In genomic region chr17:12300896-12301706, GRCm38 (mm10) we compare ENCODE assay signal across 8 mouse cellular contexts. TPM values are rescaled to one million over a fixed set of nuclear protein-coding genes. Genes with fewer than 3 reads are reported as not detected.
DNase-seq lines count a peak whose midpoint lies in the region; ATAC-seq and TF ChIP-seq lines count a peak whose summit lies in the region.

No protein-coding gene starts in this region.

- peaks cover 9% of the 10 kb centered on the region for H3K4me1 ChIP-seq in heart, adult 2 months (ENCODE audit: control insufficient read depth, insufficient read depth, low read length)
- peaks cover 49% of the 10 kb centered on the region for H3K4me1 ChIP-seq in heart, embryonic 10.5 days
- H3K4me1 ChIP-seq in kidney, embryonic 16.5 days (ENCODE audit: insufficient read depth, low read length) = peaks cover 15% of the 10 kb centered on the region
- peaks cover 41% of the 10 kb centered on the region for H3K4me1 ChIP-seq in stomach, embryonic 16.5 days (ENCODE audit: control insufficient read depth, insufficient read depth, low read length)

- no peak for TF ChIP-seq POLR2A in heart, adult 2 months (IDR thresholded peaks at IDR 0.05; ENCODE audit: insufficient read depth, low read depth, low read length)

- H3K4me2 ChIP-seq in kidney, embryonic 16.5 days (replicated peaks; ENCODE audit: low read depth, low read length) = no peak overlapping the region
- H3K4me2 ChIP-seq in stomach, embryonic 16.5 days (ENCODE audit: low read depth, low read length) = no peak overlapping the region; the same call in 1 of the 2 replicates

- peak; percentile 97 for ATAC-seq in activated CD4-positive, CD25-positive, alpha-beta regulatory T cell, adult 4 months
- peak; percentile 69 for ATAC-seq in kidney, embryonic 16.5 days (ENCODE audit: low FRiP score, low TSS enrichment)
- peak; percentile 74; the same call in 1 of the 2 replicates for ATAC-seq in megakaryocyte, adult 5-6 weeks (ENCODE audit: poor library complexity, severe bottlenecking)
- peak; percentile 74; the same call in 1 of the 2 replicates for ATAC-seq in stomach, embryonic 16.5 days (ENCODE audit: insufficient read depth, low FRiP score)

- TF ChIP-seq CTCF in heart, adult 2 months (IDR thresholded peaks at IDR 0.05) = peak; percentile 84

- no peaks in the 10 kb centered on the region for H3K9me3 ChIP-seq in heart, embryonic 10.5 days
- H3K9me3 ChIP-seq in kidney, embryonic 16.5 days (ENCODE audit: low read length) = no peaks in the 10 kb centered on the region
- no peaks in the 10 kb centered on the region for H3K9me3 ChIP-seq in stomach, embryonic 16.5 days (replicated peaks; ENCODE audit: control insufficient read depth, low read length)

- 48% methylated on average over 3 of the region's 3 CpGs for WGBS in heart, adult 2 months
- WGBS in heart, embryonic 10.5 days = 50% methylated on average over 3 of the region's 3 CpGs
- 36% methylated on average over 3 of the region's 3 CpGs for WGBS in kidney, embryonic 16.5 days
- WGBS in stomach, embryonic 16.5 days = 42% methylated on average over 3 of the region's 3 CpGs

- intact Hi-C loops in heart, adult 2 months (cut with DNase I) = loop anchor here (2.0 to 5.0 kb wide), 2 partner anchors 34 to 68 kb away; no protein-coding TSS in a partner anchor
- intact Hi-C loops in heart, postnatal 36 days (cut with DNase I) = loop anchor here (1.0 kb wide), 1 partner anchor 66 kb away; no protein-coding TSS in a partner anchor

- no peak overlapping the region for H3K4me3 ChIP-seq in heart, adult 2 months
- no peak overlapping the region for H3K4me3 ChIP-seq in heart, embryonic 10.5 days
- H3K4me3 ChIP-seq in kidney, embryonic 16.5 days (ENCODE audit: low read length) = no peak overlapping the region
- H3K4me3 ChIP-seq in stomach, embryonic 16.5 days (replicated peaks; ENCODE audit: low read length) = no peak overlapping the region

- H3K9ac ChIP-seq in heart, adult 2 months (ENCODE audit: low read depth, low read length) = no peak overlapping the region
- no peak overlapping the region for H3K9ac ChIP-seq in kidney, embryonic 16.5 days (replicated peaks; ENCODE audit: low read length)
- no peak overlapping the region for H3K9ac ChIP-seq in stomach, embryonic 16.5 days (ENCODE audit: low read length)

- H3K27me3 ChIP-seq in heart, adult 2 months (ENCODE audit: control insufficient read depth, insufficient read depth, low read length) = no peaks in the 10 kb centered on the region
- H3K27me3 ChIP-seq in heart, embryonic 10.5 days (ENCODE audit: insufficient read depth, poor library complexity, severe bottlenecking) = no peaks in the 10 kb centered on the region
- H3K27me3 ChIP-seq in kidney, embryonic 16.5 days (ENCODE audit: insufficient read depth, low read length) = no peaks in the 10 kb centered on the region
- no peaks in the 10 kb centered on the region for H3K27me3 ChIP-seq in stomach, embryonic 16.5 days (ENCODE audit: control insufficient read depth, insufficient read depth, low read length)

- peak; percentile 47 to 61 for DNase-seq in heart, adult 2 months
- DNase-seq in heart, postnatal 36 days = no peak
- no peak for DNase-seq in heart, embryonic 10.5 days (ENCODE audit: low spot score)
- DNase-seq in gastrocnemius, postnatal 25 days = no peak

- no peak overlapping the region for H3K27ac ChIP-seq in heart, adult 2 months
- H3K27ac ChIP-seq in heart, embryonic 10.5 days = 0 out of 2 replicates have a peak overlapping the region, but pooled peaks have one; percentile 10
- no peak overlapping the region for H3K27ac ChIP-seq in kidney, embryonic 16.5 days (ENCODE audit: low read length)
- H3K27ac ChIP-seq in stomach, embryonic 16.5 days (ENCODE audit: low read length) = peak overlapping the region; percentile 86

- peaks cover 7% of the 10 kb centered on the region for H3K79me2 ChIP-seq in heart, adult 2 months (replicated peaks; ENCODE audit: control insufficient read depth, insufficient read depth, low read length)

- TF ChIP-seq EP300 in heart, adult 2 months (IDR thresholded peaks at IDR 0.05; ENCODE audit: insufficient read depth, low read depth, low read length) = 0 out of 2 replicates have a peak, but pooled peaks have one; percentile 41

- 0 out of 2 replicates have a peak, but pooled peaks cover 3% of the 10 kb centered on the region for H3K36me3 ChIP-seq in heart, adult 2 months (ENCODE audit: control insufficient read depth, insufficient read depth, low read length)
- H3K36me3 ChIP-seq in heart, embryonic 10.5 days = no peaks in the 10 kb centered on the region
- H3K36me3 ChIP-seq in kidney, embryonic 16.5 days (ENCODE audit: insufficient read depth, low read length) = no peaks in the 10 kb centered on the region
- no peaks in the 10 kb centered on the region for H3K36me3 ChIP-seq in stomach, embryonic 16.5 days (ENCODE audit: control insufficient read depth, insufficient read depth, low read length)

RNA-seq across cellular contexts. Expression of gene Map3k4, which starts 17.5 kb away (rescaled TPM):
- total RNA-seq in heart, adult 2 months (2021) = 10 to 100 TPM; 43.7 to 51.3 TPM
- polyA plus RNA-seq in heart, adult 2 months (2012; rRNA removed) = 12.2 and 17.2 TPM in 2 replicates
- 10 to 100 TPM; 45.8 to 46.6 TPM for total RNA-seq in heart, postnatal 36 days (2021)
- polyA plus RNA-seq in activated CD4-positive, CD25-positive, alpha-beta regulatory T cell, adult 4 months (2017; shearing (Covaris generic)) = 10 to 100 TPM; 10.0 to 11.9 TPM
- 40.2 and 52.2 TPM in 2 replicates for polyA plus RNA-seq in heart, embryonic 10.5 days (2016; fragmentation: Nextera tagmentation; extraction: Ambion mirVana)
- 36.0 and 38.8 TPM in 2 replicates for polyA plus RNA-seq in kidney, embryonic 16.5 days (2015; fragmentation: Nextera tagmentation; extraction: Ambion mirVana)
- total RNA-seq in megakaryocyte, adult 5-6 weeks (2015) = 10.4 and 11.3 TPM in 2 replicates
- 19.9 and 22.0 TPM in 2 replicates for total RNA-seq in megakaryocyte, adult 5-6 weeks (2017)
- 28.2 and 35.6 TPM in 2 replicates for polyA plus RNA-seq in stomach, embryonic 16.5 days (2015; fragmentation: Nextera tagmentation; extraction: Ambion mirVana)
- 10 to 100 TPM; 25.5 to 25.7 TPM for total RNA-seq in gastrocnemius, postnatal 25 days (2021)

Comparison
In these comparisons a context has a peak if more than half of its experiments do, and no peak if none do; other contexts are left out.
1. DNase-seq: peak in heart, adult 2 months (2 of 2); none in heart, postnatal 36 days (0 of 2), heart, embryonic 10.5 days (single experiment) and gastrocnemius, postnatal 25 days (single experiment).
2. H3K27ac ChIP-seq: peak in heart, embryonic 10.5 days (single experiment) and stomach, embryonic 16.5 days (single experiment); none in heart, adult 2 months (single experiment) and kidney, embryonic 16.5 days (single experiment).
3. Peak in every context shown above with its lines, with median percentiles within 50 percentile points of each other: ATAC-seq.